Mouse (Mus musculus) olfactory bulb, adult 2 months (tissue): ENCODE measurements around the gene St6gal1.

Source experiments
- CTCF ChIP-seq: fragments of 200-500 bp; IDR thresholded peaks from 2 replicates; pipeline ENCODE4 v1.5.1; 2012; ENCODE audit warnings: low read depth, mild to moderate bottlenecking, low read length, moderate library complexity; ENCODE audit not compliant: insufficient read depth
- POLR2A ChIP-seq: fragments of 200-500 bp; IDR thresholded peaks from 2 replicates; pipeline ENCODE4 v1.6.1; 2012; ENCODE audit warnings: mild to moderate bottlenecking, low read depth, low read length, moderate library complexity; ENCODE audit not compliant: insufficient read depth

GRCm38 (mm10) chr16:23341254-23341653, 116.7 kb downstream of the St6gal1 start:
- TF ChIP-seq POLR2A = no peak
- TF ChIP-seq CTCF = no peak
